Mouse (Mus musculus): ENCODE data around the gene Txndc16.

- no peak for TF ChIP-seq POLR2A (IDR thresholded peaks at IDR 0.05; ENCODE audit: extremely low read depth, insufficient read depth, low read length)
- TF ChIP-seq CTCF (IDR thresholded peaks at IDR 0.05; ENCODE audit: extremely low read depth, insufficient read depth, low read length), result no peak
Observed at GRCm38 (mm10) chr14:45084656-45085280, 135.4 kb downstream of the Txndc16 start.
